Mouse (Mus musculus) CH12.LX (cell line): Measurements from ENCODE around the gene Aff2. TPM values are rescaled to one million over a fixed set of nuclear protein-coding genes. Genes with fewer than 3 reads are reported as not detected.

ENCODE experiments used
- DNase-seq: peaks from one replicate; pipeline ENCODE4 v3.0.0-alpha.2; 2013; ENCODE audit errors: extremely low read depth
- H3K27ac ChIP-seq: 2 replicates; pipeline ENCODE4 v1.5.1; 2012; ENCODE audit warnings: low read depth, mild to moderate bottlenecking, control low read depth, moderate library complexity; ENCODE audit not compliant: insufficient read depth
- H3K27me3 ChIP-seq: replicated peaks from 2 replicates; pipeline ENCODE3; 2012; ENCODE audit warnings: inconsistent platforms
- H3K36me3 ChIP-seq, 2 experiments: replicated peaks in 1 of 2; 2 replicates each; pipeline versions ENCODE3 to v1.6.1; 2012; ENCODE audit warnings: inconsistent platforms in 1 of 2, low read length in 1 of 2, mild to moderate bottlenecking in 1 of 2, mixed read lengths in 1 of 2, moderate library complexity in 1 of 2; ENCODE audit not compliant: control insufficient read depth in 1 of 2, insufficient read depth in 1 of 2
- H3K4me1 ChIP-seq, 2 experiments: 2 replicates each; pipeline ENCODE4 v1.6.1; 2012; ENCODE audit warnings: inconsistent platforms in 1 of 2, moderate library complexity in 1 of 2; ENCODE audit not compliant: insufficient read depth in 2 of 2, control insufficient read depth in 1 of 2
- H3K4me2 ChIP-seq: 2 replicates; pipeline ENCODE4 v1.6.1; 2012; ENCODE audit warnings: low read depth, mild to moderate bottlenecking, control low read depth; ENCODE audit not compliant: poor library complexity, insufficient read depth, severe bottlenecking
- H3K4me3 ChIP-seq, 3 experiments: fragments of 150-350 bp in 1 of 3; sonication (generic) in 1 of 3; replicated peaks in 1 of 3; 2 replicates each; pipeline versions ENCODE3 to v1.5.1; 2011 to 2012; ENCODE audit warnings: low read depth in 2 of 3, low read length in 2 of 3, mild to moderate bottlenecking in 2 of 3, moderate library complexity in 2 of 3, control low read depth in 1 of 3, improper control_type of control experiment in 1 of 3, inconsistent platforms in 1 of 3, mixed read lengths in 1 of 3; ENCODE audit not compliant: poor library complexity in 1 of 3
- H3K79me2 ChIP-seq: replicated peaks from 2 replicates; pipeline ENCODE4 v1.6.1; 2012; ENCODE audit warnings: mild to moderate bottlenecking, moderate library complexity; ENCODE audit not compliant: control insufficient read depth, poor library complexity, insufficient read depth, severe bottlenecking; ENCODE audit errors: extremely low read depth
- H3K9ac ChIP-seq: 2 replicates; pipeline ENCODE4 v1.6.1; 2012; ENCODE audit warnings: low read depth, mild to moderate bottlenecking, control low read depth, moderate library complexity; ENCODE audit not compliant: insufficient read depth
- H3K9me3 ChIP-seq: replicated peaks from 2 replicates; pipeline ENCODE3; 2012; ENCODE audit warnings: low read length, inconsistent platforms, mixed read lengths
- CHD1 ChIP-seq: IDR thresholded peaks from 2 replicates; pipeline ENCODE4 v1.6.1; 2012; ENCODE audit warnings: low read depth, low read length, improper control_type of control experiment, inconsistent platforms
- E2F4 ChIP-seq: IDR thresholded peaks from 2 replicates; pipeline ENCODE4 v1.6.1; 2011; ENCODE audit warnings: low read depth, low read length, improper control_type of control experiment; ENCODE audit not compliant: insufficient replicate concordance
- EP300 ChIP-seq: IDR thresholded peaks from 2 replicates; pipeline ENCODE4 v1.6.1; 2011; ENCODE audit warnings: low read length, improper control_type of control experiment
- ETS1 ChIP-seq: conservative IDR thresholded peaks from 2 replicates; pipeline ENCODE4 v1.6.1; 2012; ENCODE audit warnings: low read depth, mild to moderate bottlenecking, inconsistent platforms, low read length, improper control_type of control experiment, moderate library complexity
- JUN ChIP-seq: IDR thresholded peaks from 2 replicates; pipeline ENCODE4 v1.6.1; 2011; ENCODE audit warnings: low read depth, mild to moderate bottlenecking, low read length, improper control_type of control experiment, moderate library complexity; ENCODE audit not compliant: insufficient read depth
- KAT2A ChIP-seq: IDR thresholded peaks from 2 replicates; pipeline ENCODE4 v1.6.1; 2012; ENCODE audit warnings: low read length, improper control_type of control experiment, inconsistent platforms; ENCODE audit not compliant: insufficient replicate concordance
- MAX ChIP-seq: IDR thresholded peaks from 2 replicates; pipeline ENCODE4 v1.6.1; 2011; ENCODE audit warnings: low read length, improper control_type of control experiment
- MXI1 ChIP-seq: IDR thresholded peaks from 2 replicates; pipeline ENCODE4 v1.6.1; 2011; ENCODE audit warnings: mild to moderate bottlenecking, low read depth, low read length, improper control_type of control experiment
- MYC ChIP-seq: IDR thresholded peaks from 2 replicates; pipeline ENCODE4 v1.6.1; 2011; ENCODE audit warnings: low read depth, mild to moderate bottlenecking, improper control_type of control experiment, low read length
- NRF1 ChIP-seq: IDR thresholded peaks from 2 replicates; pipeline ENCODE4 v1.6.1; 2014; ENCODE audit warnings: low read depth, mild to moderate bottlenecking, inconsistent platforms, low read length, improper control_type of control experiment, moderate library complexity
- POLR2AphosphoS2 ChIP-seq: IDR thresholded peaks from 2 replicates; pipeline ENCODE4 v1.6.1; 2011; ENCODE audit warnings: low read depth, low read length, improper control_type of control experiment
- SIN3A ChIP-seq: IDR thresholded peaks from 2 replicates; pipeline ENCODE4 v1.6.1; 2012; ENCODE audit warnings: low read length, improper control_type of control experiment, inconsistent platforms
- SMC3 ChIP-seq: IDR thresholded peaks from 2 replicates; pipeline ENCODE4 v1.6.1; 2011; ENCODE audit warnings: low read depth, low read length, improper control_type of control experiment
- TCF12 ChIP-seq: IDR thresholded peaks from 2 replicates; pipeline ENCODE4 v1.6.1; 2014; ENCODE audit warnings: low read depth, mild to moderate bottlenecking, inconsistent platforms, low read length, improper control_type of control experiment
- ZC3H11A ChIP-seq: IDR thresholded peaks from 2 replicates; pipeline ENCODE4 v1.6.1; 2012; ENCODE audit warnings: low read depth, mild to moderate bottlenecking, inconsistent platforms, low read length, improper control_type of control experiment
- ZNF384 ChIP-seq: IDR thresholded peaks from 2 replicates; pipeline ENCODE4 v1.6.1; 2012; ENCODE audit warnings: low read depth, low read length, improper control_type of control experiment, inconsistent platforms
- dilution Hi-C: fragments of 300-500 bp; cut with MboI; formaldehyde crosslinking; loops from 2 replicates; pipeline ENCODE4 v1.14.3; 2020; ENCODE audit warnings: low sequenced_read_pairs; ENCODE audit not compliant: extremely low pct_unique_long_range_greater_than_20kb, extremely low pct_ligation_motif_present
- in situ Hi-C: fragments of 300-500 bp; cut with MboI; formaldehyde crosslinking; loops from 3 replicates; pipeline ENCODE4 v1.14.3; 2019; ENCODE audit warnings: low sequenced_read_pairs, low pct_ligation_motif_present, low pct_unique_long_range_greater_than_20kb, mixed read lengths
- polyA plus RNA-seq: library from polyadenylated mRNA; unstranded; fragments of >175 nt; gene quantifications from 2 replicates; pipeline ENCODE4 v1.2.1, GENCODE M21; 2012; ENCODE audit warnings: low read depth; ENCODE audit not compliant: insufficient read length
- total RNA-seq, 2 experiments: library from RNA; depleted of rRNA; stranded (reverse); fragments of 300-350 nt in 1 of 2; fragments of >200 nt in 1 of 2; gene quantifications; 2 replicates each; pipeline ENCODE4 v1.2.3; 2012 to 2014

The Aff2 gene
- total and polyA plus RNA-seq, 3 experiments, result not detected

- H3K4me1 ChIP-seq, result no peaks in the 10 kb centered on the region
- no peak overlapping the region for H3K4me2 ChIP-seq
- no peaks in the 10 kb centered on the region for H3K36me3 ChIP-seq
- dilution Hi-C loops, result no loop called here
- TF ChIP-seq EP300, result no peak
- no peak for TF ChIP-seq MXI1
- no peak for TF ChIP-seq ETS1
- no peak for TF ChIP-seq NRF1
- TF ChIP-seq CHD1, result no peak
- TF ChIP-seq SMC3, result no peak
- TF ChIP-seq POLR2AphosphoS2, result no peak
- no peak for TF ChIP-seq ZC3H11A
- no peak for TF ChIP-seq ZNF384
- no peak for TF ChIP-seq KAT2A
- TF ChIP-seq TCF12, result no peak
- TF ChIP-seq JUN, result no peak
- TF ChIP-seq E2F4, result no peak
- no peaks in the 10 kb centered on the region for H3K27me3 ChIP-seq
- in situ Hi-C loops, result no loop called here
- no peak overlapping the region for H3K9ac ChIP-seq
- no peaks in the 10 kb centered on the region for H3K79me2 ChIP-seq
- DNase-seq, result no peak
- peaks cover 19% of the 10 kb centered on the region for H3K9me3 ChIP-seq
- no peak overlapping the region for H3K27ac ChIP-seq
- H3K4me3 ChIP-seq, result no peak overlapping the region
Observed at GRCm38 (mm10) chrX:69364198-69364597, 4.1 kb downstream of the Aff2 start.

- in situ Hi-C loops, result no loop called here
- H3K4me3 ChIP-seq, result no peak overlapping the region
- TF ChIP-seq SIN3A (no peak), MAX (no peak), MYC (no peak), ZNF384 (no peak), POLR2AphosphoS2 (no peak)
- TF ChIP-seq, all 38 proteins: peak for 0
- H3K27ac ChIP-seq, result no peak overlapping the region
- no peak for DNase-seq
- H3K79me2 ChIP-seq, result no peaks in the 10 kb centered on the region
- H3K27me3 ChIP-seq, result no peaks in the 10 kb centered on the region
- H3K9ac ChIP-seq, result no peak overlapping the region
- no peaks in the 10 kb centered on the region for H3K36me3 ChIP-seq
- H3K4me2 ChIP-seq, result no peak overlapping the region
- dilution Hi-C loops, result no loop called here
- H3K9me3 ChIP-seq, result no peaks in the 10 kb centered on the region
- H3K4me1 ChIP-seq, result no peaks in the 10 kb centered on the region
Observed at GRCm38 (mm10) chrX:69373341-69373740, 13.2 kb downstream of the Aff2 start.
